Mouse (Mus musculus) lung, postnatal 14 days (tissue): ENCODE measurements around the gene Smarca2.
"Not testable (repeated sequence)": the region's sequence is repeated elsewhere in the genome, so short reads cannot be mapped to it uniquely, and the experiment has no call there.

ENCODE experiments used
- DNase-seq: peaks from one replicate; pipeline ENCODE4 v3.0.0; 2021

The Smarca2 gene

GRCm38 (mm10) chr19:26704545-26705209, 99.8 kb downstream of the Smarca2 start:
- DNase-seq, result no peak

GRCm38 (mm10) chr19:26706910-26707309, 102.1 kb downstream of the Smarca2 start:
- DNase-seq, result peak; percentile 69

GRCm38 (mm10) chr19:26709095-26709494, 104.2 kb downstream of the Smarca2 start:
- DNase-seq, result no peak

- DNase-seq, result peak; percentile 55
These were observed 106.4 kb downstream of the Smarca2 start for GRCm38 (mm10) chr19:26711268-26711667.

GRCm38 (mm10) chr19:26716217-26716616, 111.4 kb downstream of the Smarca2 start:
- DNase-seq, result peak; percentile 33

- DNase-seq, result peak; percentile 73
These were observed 113.4 kb downstream of the Smarca2 start for GRCm38 (mm10) chr19:26718221-26718620.

GRCm38 (mm10) chr19:26719161-26719560, 114.3 kb downstream of the Smarca2 start:
- DNase-seq, result no peak

GRCm38 (mm10) chr19:26721741-26722140, 116.9 kb downstream of the Smarca2 start:
- DNase-seq, result no peak

- no peak for DNase-seq
These were observed 119.0 kb downstream of the Smarca2 start for GRCm38 (mm10) chr19:26723899-26724298.

- DNase-seq, result no peak
These were observed 119.8 kb downstream of the Smarca2 start for GRCm38 (mm10) chr19:26724626-26725025.

- DNase-seq, result peak; percentile 67
These were observed 122.9 kb downstream of the Smarca2 start for GRCm38 (mm10) chr19:26727796-26728195.

- no peak for DNase-seq
These were observed 125.6 kb downstream of the Smarca2 start for GRCm38 (mm10) chr19:26730486-26730885.

GRCm38 (mm10) chr19:26731121-26731520, 126.3 kb downstream of the Smarca2 start:
- no peak for DNase-seq

- DNase-seq, result no peak
These were observed 127.0 kb downstream of the Smarca2 start for GRCm38 (mm10) chr19:26731809-26732208.

GRCm38 (mm10) chr19:26733055-26733454, 128.2 kb downstream of the Smarca2 start:
- DNase-seq, result no peak

- DNase-seq, result no peak
These were observed 128.8 kb downstream of the Smarca2 start for GRCm38 (mm10) chr19:26733546-26734100.

- DNase-seq, result no peak
These were observed 129.9 kb downstream of the Smarca2 start for GRCm38 (mm10) chr19:26734704-26735109.

- DNase-seq, result not testable (repeated sequence)
These were observed 140.2 kb downstream of the Smarca2 start for GRCm38 (mm10) chr19:26745021-26745420.

GRCm38 (mm10) chr19:26745567-26745966, 140.7 kb downstream of the Smarca2 start:
- DNase-seq, result peak; percentile 35

- no peak for DNase-seq
These were observed 141.4 kb downstream of the Smarca2 start for GRCm38 (mm10) chr19:26746290-26746689.

GRCm38 (mm10) chr19:26746709-26747467, 142.0 kb downstream of the Smarca2 start:
- DNase-seq, result no peak

GRCm38 (mm10) chr19:26747571-26748539, 143.0 kb downstream of the Smarca2 start:
- peak; percentile 66 for DNase-seq

GRCm38 (mm10) chr19:26748676-26749075, 143.8 kb downstream of the Smarca2 start:
- no peak for DNase-seq
